Mouse (Mus musculus) bone marrow macrophage, adult 2 months (primary cell): ENCODE measurements around the gene Bach2.

Experiments used
- CTCF ChIP-seq: IDR thresholded peaks from 2 replicates; pipeline ENCODE4 v1.5.1; 2012; ENCODE audit warnings: low read depth, mild to moderate bottlenecking, low read length, moderate library complexity
- POLR2A ChIP-seq: IDR thresholded peaks from 2 replicates; pipeline ENCODE4 v1.6.1; 2012; ENCODE audit warnings: mild to moderate bottlenecking, low read depth, low read length, borderline replicate concordance

DNA sequence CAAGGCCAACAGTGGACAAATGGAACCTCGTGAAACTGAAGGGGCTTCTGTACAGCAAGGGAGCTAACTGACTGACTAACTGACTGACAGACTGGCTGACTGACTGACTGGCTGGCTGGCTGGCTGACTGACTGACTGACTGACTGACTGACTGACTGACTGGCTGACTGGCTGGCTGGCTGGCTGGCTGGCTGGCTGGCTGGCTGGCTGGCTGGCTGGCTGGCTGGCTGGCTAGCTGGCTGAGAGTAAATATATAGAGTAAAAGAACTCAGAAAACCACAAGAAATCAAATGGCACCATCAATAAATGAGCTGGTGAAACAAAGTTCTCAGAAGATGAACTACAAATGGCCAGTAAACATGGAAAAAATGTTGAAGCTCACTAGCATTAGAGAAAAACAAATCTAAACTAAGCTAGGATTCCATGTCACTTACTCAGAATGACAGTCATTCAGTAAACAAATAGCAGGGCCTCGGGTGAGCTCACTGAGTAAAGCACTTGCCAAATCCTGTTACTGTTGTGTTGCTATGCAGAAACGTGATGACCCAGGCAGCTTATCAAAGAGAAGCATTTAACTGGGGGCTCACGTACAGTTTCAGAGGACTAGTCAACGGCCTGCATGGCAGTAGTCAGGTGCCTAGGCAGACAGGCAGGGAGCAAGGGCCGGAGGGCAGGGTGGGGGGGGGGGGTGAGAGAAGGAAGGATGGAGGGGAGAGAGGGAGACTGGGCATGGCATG is 280.4 kb downstream of the Bach2 start:
- no peak for TF ChIP-seq CTCF
- TF ChIP-seq POLR2A: no peak
